Mouse (Mus musculus) adrenal gland, postnatal 36 days (tissue): Measurements from ENCODE around the gene Ctdspl. TPM values are rescaled to one million over a fixed set of nuclear protein-coding genes. Genes with fewer than 3 reads are reported as not detected.

Experiments
- DNase-seq, 2 experiments: peaks; one replicate each; pipeline ENCODE4 v3.0.0; 2021; ENCODE audit warnings: mixed read lengths in 1 of 2
- long read RNA-seq, 2 experiments: library from polyadenylated mRNA; stranded (forward); transcript quantifications; one replicate each; pipeline ENCODE4 v2.0.0; 2021; ENCODE audit warnings: borderline sequencing depth in 2 of 2
- total RNA-seq, 2 experiments: library from RNA; stranded (reverse); gene quantifications; 2 replicates each; pipeline ENCODE4 v1.2.3; 2021

Ctdspl gene
- total RNA-seq = 10 to 100 TPM; 30.4 to 32.8 TPM
- long read RNA-seq, experiment 1, full-length matches to known transcripts = 19 of 36 reads
- long read RNA-seq, experiment 1, partial matches to known transcripts = 3 of 36 reads
- long read RNA-seq, experiment 1, other reads (novel, unspliced or antisense) = 14 of 36 reads
- long read RNA-seq, experiment 2, full-length matches to known transcripts = 7 of 9 reads
- long read RNA-seq, experiment 2, partial matches to known transcripts = 0 of 9 reads
- long read RNA-seq, experiment 2, other reads (novel, unspliced or antisense) = 2 of 9 reads

- peak; percentile 72 to 82 for DNase-seq
Measured at GRCm38 (mm10) chr9:118926111-118926650, at the start of gene Ctdspl. Gene Ctdspl (plus strand): TSS chr9:118926453.

DNA sequence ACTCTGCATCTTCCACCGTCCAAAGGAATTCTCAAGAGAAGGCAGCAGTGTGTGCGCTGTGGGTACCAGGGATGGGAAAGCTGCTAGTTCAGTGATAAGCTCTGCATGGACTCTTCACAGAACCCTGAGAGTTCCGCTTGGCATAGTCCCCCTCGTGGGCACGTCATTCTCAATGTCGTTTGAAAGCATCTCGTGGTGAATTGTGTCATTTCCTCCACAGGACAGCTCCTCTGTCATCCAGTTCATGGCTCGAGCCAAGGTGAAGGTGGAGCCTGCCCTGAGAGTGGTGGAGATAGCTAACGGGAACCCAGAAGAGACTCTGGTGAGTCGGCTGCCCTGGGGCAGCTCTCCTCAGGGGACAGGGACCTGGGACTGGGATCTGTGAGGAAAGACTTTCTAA, 49.4 kb upstream of the Ctdspl start:
- DNase-seq = peak in 1 of 2 experiments; percentile 75

DNA sequence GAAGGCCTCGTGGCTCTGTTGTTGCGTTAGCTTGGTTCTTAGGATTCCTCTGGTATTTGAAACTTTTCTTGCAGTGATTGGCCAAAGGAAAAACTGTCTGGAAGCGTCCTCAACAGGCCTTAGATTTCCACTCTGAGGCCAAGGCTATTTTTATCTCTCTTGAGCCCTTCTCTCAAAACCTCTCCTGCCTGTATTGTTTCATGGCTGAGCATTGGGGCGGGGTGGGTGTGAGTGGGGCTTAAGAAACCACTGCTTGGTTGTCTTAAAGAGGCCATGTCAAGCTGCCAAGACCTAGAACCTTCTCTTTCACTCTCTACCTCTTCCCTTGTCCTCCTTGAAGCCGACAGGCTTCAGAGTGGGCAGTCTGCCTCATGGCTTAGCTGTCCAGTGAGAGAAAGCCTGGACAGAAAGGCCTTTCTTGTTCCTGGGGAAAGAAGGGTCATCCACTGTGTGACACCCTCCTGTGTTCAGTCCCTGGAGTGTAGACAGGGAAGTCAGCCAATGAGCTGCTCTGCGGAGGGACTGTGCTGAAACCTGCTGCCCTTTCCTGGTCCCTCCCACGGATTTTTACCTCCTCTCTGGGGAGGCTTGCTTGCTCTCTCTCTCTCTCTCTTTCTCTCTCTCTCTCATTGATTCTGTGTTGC, 48.8 kb upstream of the Ctdspl start:
- DNase-seq = no peak

DNA sequence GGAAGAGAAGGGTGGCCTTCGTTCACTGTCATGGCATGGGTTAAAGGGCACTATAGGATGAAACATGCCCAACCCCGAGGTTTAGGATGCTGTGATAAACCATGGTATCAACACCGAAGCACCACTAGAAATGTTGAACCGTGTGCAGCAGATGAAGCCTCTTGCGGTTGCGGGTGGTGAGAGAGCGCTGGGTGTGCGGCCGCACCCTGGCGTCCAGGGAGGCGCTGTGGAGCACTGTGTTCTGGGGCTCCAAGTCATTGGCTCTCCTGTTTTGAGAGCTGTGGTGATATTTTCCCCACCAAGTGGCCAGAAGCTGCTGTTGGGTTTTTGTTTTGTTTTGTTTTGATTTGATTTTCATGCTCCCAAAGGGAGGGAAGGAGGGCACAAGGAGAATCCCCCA, 47.7 kb upstream of the Ctdspl start:
- no peak for DNase-seq

DNA sequence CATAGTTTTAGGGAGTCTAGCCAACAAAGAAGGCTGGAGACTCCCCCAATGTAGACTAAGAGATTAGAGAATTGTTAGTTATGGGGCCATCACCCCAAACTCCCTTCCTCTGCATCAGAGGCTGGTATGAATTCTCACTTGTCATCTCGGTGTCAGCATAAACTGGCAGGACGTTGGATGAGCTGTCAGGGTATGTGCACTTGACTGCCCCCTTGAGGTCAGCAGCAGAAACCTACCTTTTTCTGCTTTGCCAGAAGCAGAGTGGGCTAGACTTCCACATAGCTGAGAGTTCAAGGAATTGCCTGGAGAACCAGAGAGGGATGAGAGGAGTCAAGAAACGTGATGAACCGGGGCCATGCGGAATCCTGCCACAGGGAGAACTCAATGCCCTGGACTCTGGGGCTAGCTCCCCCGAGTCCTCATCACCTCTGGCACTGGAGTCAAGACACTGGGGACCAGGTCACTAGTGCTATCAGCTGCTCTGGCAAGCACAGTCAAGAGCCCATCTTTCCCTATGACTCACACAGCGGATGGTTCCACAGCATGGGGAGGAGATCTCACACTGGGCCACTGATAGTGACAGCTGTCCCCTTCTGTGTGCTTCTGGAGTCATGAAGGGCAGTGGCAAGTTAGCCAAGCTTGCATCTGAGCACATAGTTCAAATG, 44.8 kb upstream of the Ctdspl start:
- peak in 1 of 2 experiments; percentile 52 for DNase-seq

DNA sequence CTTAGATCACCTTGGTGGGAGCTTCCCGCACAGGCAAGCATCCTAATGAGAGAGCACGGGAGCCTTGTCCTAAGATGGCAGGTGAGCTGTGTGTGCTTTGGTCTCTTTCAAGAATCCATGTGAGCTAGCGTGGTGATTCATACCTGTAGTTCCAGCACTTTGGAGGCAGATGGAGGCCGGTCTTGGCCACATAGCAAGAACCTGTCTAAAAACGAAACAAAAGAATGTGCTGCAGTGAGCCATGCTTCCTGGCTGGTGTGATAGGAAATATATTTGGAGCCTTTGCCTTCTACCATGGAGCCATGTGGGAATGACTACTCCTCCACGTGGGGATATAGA, 44.3 kb upstream of the Ctdspl start:
- DNase-seq = no peak

DNA sequence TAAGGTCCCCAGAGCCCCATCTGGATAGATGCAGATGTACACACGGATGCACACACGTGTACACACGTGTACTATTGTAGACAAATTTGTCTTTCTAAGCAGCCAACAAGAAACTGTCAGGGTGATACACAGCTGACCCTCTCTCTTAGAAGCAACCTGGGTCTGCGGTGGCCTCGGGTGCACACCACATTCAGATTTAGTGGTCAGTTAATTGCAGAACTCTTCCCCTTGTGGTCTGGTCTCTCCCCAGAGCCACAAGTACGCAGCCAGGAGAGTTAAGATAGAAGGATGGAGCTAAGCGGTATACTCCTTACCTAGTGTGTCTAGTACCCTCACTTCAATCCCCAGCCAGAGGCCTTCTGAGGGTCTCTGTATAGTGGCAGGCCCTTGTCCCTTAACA, 43.1 kb upstream of the Ctdspl start:
- no peak for DNase-seq

DNA sequence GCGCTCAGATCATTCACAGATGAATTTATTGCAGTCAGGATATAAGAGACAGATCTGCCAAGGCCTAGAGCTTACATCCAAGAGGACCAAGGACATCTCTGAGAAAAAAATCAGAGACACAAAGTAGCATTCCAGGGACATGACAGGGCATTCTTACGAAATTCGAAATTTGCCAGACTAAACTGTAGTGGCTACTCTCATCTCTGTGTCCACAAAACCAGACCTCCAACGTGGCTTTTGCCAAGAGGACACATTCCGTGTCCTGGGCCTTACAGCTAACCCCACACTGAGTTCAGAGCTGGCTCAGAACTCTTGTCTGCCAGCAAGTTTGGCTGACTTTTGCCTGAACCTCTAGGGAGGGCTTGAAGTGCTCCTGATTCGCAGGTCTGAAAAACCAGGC, 40.5 kb upstream of the Ctdspl start:
- peak; percentile 56 to 70 for DNase-seq

DNA sequence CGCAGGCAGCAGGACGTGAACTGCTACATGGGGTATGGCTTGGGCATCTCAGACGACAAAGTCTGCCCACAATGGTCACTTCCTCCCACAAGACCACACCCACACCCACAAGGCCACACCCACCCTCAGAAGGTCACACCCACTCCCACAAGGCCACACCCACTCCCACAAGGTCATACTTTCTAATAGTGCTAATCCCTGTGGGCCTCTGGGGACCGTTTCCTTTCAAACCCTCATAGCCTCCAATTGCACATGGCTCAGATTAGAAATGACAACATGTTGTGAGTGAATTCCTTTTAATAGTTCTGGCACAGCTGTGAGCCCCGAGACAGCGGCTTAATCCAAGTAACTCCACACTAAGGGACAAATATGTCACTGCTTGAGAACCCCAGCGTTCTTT, 39.1 kb upstream of the Ctdspl start:
- no peak for DNase-seq

DNA sequence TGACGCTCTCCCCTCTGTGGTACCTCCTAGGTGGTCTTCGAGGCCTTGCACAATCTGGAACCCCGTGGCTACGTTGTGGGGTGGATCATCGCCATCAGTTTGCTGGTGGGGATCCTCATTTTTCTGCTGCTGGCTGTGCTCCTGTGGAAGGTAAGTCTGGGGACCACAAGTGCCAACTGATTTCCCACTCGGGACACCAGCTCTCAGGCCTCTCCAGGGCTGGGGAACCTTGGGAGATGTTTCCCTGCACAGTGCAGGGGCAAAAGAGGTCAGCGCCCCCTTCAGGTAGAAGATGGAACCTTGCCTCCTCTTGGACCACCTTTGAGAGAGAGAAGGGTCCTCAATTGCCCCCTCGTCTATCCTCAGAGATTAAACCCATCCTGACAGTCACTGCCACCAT, 38.5 kb upstream of the Ctdspl start:
- no peak for DNase-seq

DNA sequence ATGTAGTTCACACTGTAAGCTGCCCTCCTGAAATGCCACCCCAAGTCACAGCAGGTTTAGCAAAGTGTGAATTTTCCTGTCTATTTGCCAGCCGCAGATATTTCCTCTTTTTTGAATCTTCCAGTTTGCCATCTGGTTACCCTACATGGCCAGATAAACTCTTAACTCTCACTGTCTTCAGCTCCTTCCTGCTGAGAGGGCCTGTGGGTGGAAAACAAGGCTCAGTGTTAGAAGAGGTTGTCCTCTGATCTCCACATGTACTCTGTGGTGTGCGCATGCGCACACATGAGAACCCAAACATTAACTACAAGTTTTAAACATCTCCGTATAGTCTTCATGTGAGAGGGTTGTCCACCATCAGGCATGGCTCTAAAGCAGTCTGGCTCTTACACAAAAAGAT, 36.1 kb upstream of the Ctdspl start:
- DNase-seq = no peak

DNA sequence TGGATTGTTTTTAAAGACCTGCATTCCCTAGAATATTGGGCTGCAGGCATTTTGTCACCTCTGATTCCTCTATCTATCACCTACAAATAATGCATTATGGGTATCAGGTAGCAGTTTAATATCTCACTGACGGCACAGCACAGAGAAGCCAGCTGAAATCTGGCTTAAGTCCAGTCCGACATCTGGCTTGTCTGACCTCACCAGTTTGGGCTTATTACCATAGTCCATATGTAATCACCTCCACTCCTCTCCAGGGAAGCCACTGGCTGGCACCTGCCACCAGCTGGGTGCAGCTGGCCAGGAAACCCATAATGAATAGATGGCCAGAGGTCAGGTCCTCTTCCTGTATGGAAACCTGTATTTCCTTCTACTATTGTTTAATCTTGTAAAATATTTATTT, 35.6 kb upstream of the Ctdspl start:
- DNase-seq = no peak

DNA sequence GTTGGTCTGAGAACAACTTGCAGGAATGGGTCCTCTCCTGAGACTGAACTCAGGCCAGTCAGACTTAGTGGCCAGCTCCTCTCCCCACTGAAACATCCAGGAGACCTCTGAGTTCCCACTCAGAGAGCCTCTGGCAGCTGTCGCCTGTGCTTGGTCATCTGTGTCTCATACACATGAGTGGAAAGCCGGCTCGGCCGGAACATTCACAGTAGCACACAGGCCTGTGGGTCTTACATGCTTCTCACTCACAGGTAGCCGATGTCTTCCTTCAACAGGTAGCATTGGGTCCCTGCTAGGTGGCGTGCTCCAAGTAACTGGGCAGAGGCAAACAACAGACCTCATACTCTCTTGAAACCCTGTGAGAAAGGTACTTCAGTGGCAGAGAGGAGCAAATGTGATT, 35.2 kb upstream of the Ctdspl start:
- no peak for DNase-seq

DNA sequence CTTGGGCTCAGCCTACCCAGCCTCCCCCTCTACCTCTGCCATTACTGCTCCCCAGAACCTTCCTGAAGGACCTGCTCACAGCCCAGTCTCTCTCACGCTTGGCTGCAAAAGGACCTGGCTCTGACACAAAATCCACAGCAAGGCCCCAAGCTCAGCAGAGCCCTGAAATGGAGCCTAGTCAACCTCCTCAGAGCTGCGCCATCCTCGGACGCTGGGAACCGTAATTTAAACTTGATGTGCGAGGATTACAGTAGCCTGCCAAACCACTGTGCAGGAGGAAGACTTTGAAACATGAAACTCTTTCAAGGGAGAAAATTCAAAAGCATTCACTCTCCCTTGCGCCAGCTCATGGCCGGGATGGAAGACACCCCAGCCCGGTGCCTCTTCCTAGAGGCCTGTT, 34.7 kb upstream of the Ctdspl start:
- no peak for DNase-seq

DNA sequence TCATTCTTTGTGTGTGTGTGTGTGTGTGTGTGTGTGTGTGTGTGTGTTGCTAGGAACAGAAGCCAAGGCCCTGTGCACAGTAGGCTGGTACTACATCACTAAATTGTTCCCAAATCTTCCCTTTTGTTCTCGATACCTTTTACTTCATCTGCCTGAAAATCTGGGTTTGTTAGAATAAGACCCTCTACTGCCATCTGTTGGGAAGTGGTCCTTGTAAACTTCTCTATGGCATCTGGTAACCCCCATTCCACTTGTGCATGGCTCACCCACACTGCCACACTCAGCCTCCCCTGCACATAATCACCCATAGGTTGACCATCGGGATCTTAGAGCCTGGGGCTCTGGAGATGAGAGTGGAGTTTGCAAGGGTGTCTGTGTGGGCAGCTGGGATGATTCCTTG, 31.2 kb upstream of the Ctdspl start:
- DNase-seq = no peak

DNA sequence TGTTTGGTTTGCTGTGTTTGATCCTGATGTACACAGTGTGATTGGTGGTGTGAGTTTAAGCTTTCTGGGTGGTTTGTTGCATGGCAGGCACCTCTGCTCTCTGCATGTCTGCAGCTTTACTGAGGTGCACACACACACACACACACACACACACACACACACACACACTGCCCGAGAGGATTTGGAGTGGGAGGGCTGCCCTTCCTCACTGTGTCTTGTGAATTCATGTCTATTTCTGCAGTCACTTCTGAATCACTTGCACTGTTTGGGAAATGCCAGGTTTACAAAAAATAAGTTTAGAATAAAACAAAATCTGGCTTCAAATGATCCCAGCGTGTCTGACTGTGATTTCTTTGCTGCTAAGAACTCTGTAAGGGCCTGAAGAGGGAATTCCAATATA, 25.6 kb upstream of the Ctdspl start:
- DNase-seq = no peak

- no peak for DNase-seq
Measured at GRCm38 (mm10) chr9:118901917-118902316, 24.3 kb upstream of the Ctdspl start.

DNA sequence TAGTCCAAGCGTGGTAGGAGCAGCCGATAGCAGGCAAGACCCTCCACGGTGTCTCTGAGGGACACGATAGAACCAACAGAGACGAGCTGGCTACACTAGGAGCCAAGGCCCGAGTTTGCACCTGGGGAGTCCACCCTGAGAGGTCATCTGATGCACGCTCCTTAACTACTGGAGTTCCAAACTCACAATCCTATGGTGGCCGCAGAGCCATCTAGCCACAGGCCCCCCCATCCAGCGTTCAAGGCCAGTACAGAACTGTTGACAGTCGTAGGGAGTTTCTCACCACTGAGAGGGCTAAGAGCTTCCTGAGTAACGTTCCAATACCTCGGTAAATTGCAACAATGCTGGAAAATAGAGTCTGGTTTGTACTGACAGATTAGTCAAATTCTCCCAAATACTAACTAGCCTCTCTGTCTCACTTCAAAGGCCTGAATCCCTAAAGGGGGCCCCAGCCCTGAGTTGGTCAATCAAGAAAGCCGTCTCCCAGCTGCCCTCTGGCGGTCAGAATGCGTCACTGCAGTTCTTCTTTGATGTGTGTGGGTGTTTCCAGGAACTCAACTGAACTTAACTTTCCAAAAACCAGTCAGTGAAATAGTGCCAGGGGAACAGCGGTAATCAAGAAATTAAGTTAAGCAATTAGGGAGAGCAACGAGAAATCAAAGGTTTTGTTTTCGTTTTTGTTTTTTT, 18.2 kb upstream of the Ctdspl start:
- DNase-seq = peak; percentile 84 to 85

GRCm38 (mm10) chr9:118913048-118913447, 13.2 kb upstream of the Ctdspl start:
- DNase-seq = no peak

GRCm38 (mm10) chr9:118913613-118914012, 12.6 kb upstream of the Ctdspl start:
- DNase-seq = no peak

DNA sequence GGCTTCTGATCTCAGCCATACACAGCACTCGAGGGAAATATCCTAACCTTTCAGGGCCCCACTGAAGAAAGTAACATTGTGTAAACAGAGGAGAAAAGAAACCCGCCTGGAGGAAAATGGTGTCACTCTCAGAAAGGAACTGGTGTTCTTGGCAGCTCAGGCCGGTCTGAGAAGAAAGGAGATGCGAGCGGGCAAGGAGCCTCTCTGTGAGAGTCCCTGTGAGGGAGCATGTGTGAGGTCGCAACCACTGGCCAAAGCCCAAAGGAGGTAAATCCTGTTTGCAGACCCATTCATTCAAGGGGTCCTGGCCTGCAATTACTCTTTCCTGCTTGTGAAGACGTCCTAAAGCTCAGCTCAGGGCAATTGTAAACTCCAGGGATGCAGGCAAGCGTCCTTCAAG, 11.7 kb upstream of the Ctdspl start:
- no peak for DNase-seq

- DNase-seq = no peak
Measured at GRCm38 (mm10) chr9:118915290-118915689, 11.0 kb upstream of the Ctdspl start.

DNA sequence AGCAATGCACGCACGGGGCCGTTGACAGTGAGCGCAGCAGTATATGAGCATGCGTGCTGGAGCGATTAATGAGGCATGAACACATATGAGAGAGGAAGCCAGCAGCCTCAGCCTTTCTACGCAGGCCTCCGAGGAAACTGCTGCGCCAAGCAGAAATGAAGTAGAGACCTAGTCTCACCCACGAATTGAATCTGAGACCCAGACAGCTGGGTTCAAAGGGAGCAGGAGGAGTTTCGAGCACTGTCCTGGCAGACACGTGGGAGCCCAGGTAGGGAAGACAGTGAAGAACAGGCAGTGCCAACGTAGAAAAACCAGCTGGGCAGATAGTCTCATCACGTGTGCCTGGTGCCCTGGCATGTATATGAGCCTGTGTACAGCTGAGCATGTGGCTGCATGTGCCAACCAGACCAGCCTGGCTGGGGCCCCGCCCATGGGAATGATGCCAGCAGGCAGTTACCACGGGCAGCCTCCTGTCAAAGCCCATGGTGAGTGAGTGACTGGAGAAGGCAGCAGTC, 6.5 kb upstream of the Ctdspl start:
- DNase-seq = peak in 1 of 2 experiments; percentile 37
